Mouse (Mus musculus): ENCODE results near the gene Mios. TPM values are rescaled to one million over a fixed set of nuclear protein-coding genes. Genes with fewer than 3 reads are reported as not detected.

Mios gene
- total RNA-seq, 2 experiments from 2014 or later = 25.9 to 28.0 TPM

DNA sequence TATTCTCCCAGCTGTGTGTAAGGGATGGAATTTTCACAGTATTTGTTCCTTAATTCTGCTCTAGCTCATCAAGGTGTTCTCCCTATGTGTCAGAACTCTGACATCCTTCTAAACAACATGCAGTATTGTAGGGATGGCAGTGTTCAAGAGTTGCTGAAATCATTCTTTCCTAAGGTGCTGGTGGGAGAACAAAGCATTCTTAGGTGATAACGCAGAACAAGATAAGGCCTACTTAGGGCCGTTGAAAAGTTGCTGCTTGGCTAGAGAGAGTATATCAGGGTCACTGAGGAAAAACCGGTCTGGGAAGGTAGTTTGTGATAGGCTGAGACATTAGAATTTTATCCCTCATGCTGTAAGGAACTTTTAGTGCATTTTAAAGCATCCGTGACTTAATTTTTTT, 67.4 kb downstream of the Mios start:
- DNase-seq (ENCODE audit: low spot score in 2 of 2) = no peak

DNA sequence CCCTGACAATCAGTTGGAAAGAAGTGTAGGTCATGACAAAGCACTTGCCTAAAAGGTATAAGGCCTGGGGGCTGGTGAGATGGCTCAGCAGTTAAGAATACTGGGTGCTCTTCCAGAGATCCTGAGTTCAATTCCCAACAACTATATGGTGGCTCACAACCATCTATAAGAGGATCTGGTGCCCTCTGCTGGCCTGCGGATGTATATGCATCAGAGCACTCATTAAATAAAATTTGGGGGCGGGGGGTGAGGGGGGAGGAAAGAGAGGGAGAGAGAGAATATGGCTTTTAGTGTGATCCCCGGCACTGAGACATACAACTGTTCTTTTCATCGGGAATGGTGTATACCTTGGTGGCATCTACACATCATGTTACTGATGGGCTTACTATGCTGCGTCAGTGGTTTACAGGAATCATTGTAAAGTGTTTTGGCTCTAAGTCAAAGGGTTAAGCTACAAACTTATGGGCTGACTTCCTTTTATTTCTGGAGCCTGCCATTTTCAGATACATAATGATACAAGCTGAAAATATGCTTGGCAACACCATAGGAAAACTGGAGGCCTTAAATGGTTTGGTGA, 69.5 kb downstream of the Mios start:
- DNase-seq (ENCODE audit: low spot score in 2 of 2) = no peak

DNA sequence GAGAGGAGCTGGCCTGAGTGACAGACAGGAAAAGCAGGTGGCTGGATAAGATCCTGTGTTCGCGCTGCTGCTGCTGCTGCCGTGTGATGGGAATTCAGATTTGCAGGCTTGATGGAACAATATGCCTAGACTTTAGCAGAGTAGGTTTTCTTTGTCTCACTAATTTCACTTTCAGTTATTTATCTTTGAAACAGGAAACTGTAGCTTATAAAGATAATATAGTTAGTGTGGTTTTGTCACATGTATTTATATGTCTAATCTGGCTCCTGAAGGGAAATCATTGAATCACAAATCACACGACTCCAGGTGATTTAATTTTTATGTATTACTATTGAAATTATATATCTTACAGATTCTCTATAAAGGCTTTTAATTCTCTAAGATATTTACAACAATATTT, 74.2 kb downstream of the Mios start:
- DNase-seq (ENCODE audit: low spot score in 2 of 2) = no peak

DNA sequence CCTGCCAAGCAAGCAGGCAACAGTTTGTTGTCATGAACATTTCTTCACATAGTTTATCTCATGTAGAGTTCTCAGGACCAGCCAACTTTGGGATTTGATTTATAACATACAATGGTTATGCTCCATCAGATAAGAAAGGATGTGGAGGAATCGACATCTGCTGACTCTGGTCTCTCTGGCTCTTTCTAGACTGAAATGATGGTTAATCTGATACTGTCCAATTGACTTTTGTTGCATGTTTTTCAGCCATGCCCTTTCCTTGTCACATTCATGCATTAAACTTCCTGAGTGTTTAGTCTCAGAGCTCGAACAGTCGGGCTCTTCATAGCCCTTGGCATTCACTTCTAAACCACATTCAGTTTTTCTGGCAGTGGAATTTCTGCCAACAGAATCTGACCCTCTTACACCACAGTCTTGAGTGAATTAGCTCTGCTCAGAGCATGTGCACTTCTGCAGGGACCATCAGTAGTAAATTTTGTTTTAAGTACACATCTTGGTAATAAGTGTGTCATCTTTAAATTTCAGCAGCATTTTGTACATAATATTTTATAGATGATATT, 76.5 kb downstream of the Mios start:
- no peak for DNase-seq (ENCODE audit: low spot score in 2 of 2)

Other genes starting within 250 kb of the Mios start
- 1 to 10 TPM; 4.0 to 5.1 TPM for gene Col28a1, start 16.6 kb upstream of the Mios start, total RNA-seq (2021)
- 10 to 100 TPM; 41.4 to 44.3 TPM for gene Rpa3, start 50.0 kb downstream of the Mios start, total RNA-seq (2021)
- 10 to 100 TPM; 13.1 to 16.5 TPM for gene Umad1, start 50.1 kb downstream of the Mios start, total RNA-seq (2021)
- gene Gm45062, start 50.2 kb downstream of the Mios start, total RNA-seq (2021) = not detected